ENCODE assay signal across 8 mouse cellular contexts in the genomic region with DNA sequence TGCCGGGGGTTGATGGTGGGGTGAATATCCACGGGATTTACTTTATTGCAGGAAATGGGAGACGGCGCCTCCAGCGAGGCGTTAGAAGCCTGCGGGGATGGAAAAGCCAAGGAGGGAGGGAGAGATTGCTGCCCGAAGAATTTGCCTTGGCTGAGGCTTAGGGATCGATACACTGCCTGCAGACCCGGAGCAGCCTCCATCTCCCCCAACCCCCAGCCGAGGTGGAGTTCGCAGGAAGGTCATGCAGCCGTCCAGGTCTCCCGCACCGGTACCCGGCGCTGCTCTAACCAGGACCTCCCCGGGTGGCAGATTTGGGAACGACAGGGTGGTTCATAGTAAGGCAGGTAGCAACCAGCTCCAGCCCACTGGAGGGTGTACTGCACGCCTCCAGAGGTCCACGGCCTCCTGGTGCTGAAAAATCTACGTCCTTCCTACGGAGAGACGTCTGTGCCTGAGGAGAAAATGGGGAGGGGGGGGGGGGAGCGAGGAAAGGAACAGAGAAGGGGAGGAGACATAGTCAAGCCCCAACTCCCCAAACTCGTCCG. TPM values are rescaled to one million over a fixed set of nuclear protein-coding genes. Genes with fewer than 3 reads are reported as not detected.
DNase-seq lines count a peak whose midpoint lies in the region; ATAC-seq and TF ChIP-seq lines count a peak whose summit lies in the region.

No protein-coding gene starts in this region.

- H3K27me3 ChIP-seq in hindbrain, postnatal 0 days (ENCODE audit: insufficient read depth, low read length): no peaks in the 10 kb centered on the region
- no peaks in the 10 kb centered on the region for H3K27me3 ChIP-seq in limb, embryonic 11.5 days (ENCODE audit: control insufficient read depth, insufficient read depth, low read length)
- H3K27me3 ChIP-seq in midbrain, embryonic 13.5 days: no peaks in the 10 kb centered on the region
- no peaks in the 10 kb centered on the region for H3K27me3 ChIP-seq in splenic B cell, adult 2 months (ENCODE audit: control insufficient read depth, insufficient read depth, low read length, poor library complexity, severe bottlenecking)

- H3K4me2 ChIP-seq in hindbrain, postnatal 0 days (ENCODE audit: low read depth, low read length): peak overlapping the region; percentile 97
- H3K4me2 ChIP-seq in limb, embryonic 11.5 days (ENCODE audit: low read depth, severe bottlenecking): peak overlapping the region; percentile 77
- peak overlapping the region; percentile 91 for H3K4me2 ChIP-seq in midbrain, embryonic 13.5 days (replicated peaks)

- peak overlapping the region; percentile 98 for H3K9ac ChIP-seq in hindbrain, postnatal 0 days (replicated peaks; ENCODE audit: low read length)
- peak overlapping the region; percentile 73 for H3K9ac ChIP-seq in limb, embryonic 11.5 days (ENCODE audit: low read length)
- peak overlapping the region; percentile 98 for H3K9ac ChIP-seq in midbrain, embryonic 13.5 days (replicated peaks)

- H3K36me3 ChIP-seq in hindbrain, postnatal 0 days (ENCODE audit: insufficient read depth, low read length): no peaks in the 10 kb centered on the region
- H3K36me3 ChIP-seq in limb, embryonic 11.5 days (ENCODE audit: control insufficient read depth, insufficient read depth, low read length): no peaks in the 10 kb centered on the region
- H3K36me3 ChIP-seq in midbrain, embryonic 13.5 days: no peaks in the 10 kb centered on the region
- no peaks in the 10 kb centered on the region; the same call in 1 of the 2 replicates for H3K36me3 ChIP-seq in splenic B cell, adult 2 months (ENCODE audit: control insufficient read depth, insufficient read depth, low read length, poor library complexity, severe bottlenecking)

- peak; percentile 58 for ATAC-seq in hindbrain, postnatal 0 days
- ATAC-seq in limb, embryonic 11.5 days (ENCODE audit: insufficient number of reproducible peaks, low FRiP score, low TSS enrichment, low read depth): peak; percentile 73
- ATAC-seq in midbrain, embryonic 13.5 days: peak; percentile 72

- peak overlapping the region; percentile 100 for H3K4me3 ChIP-seq in hindbrain, postnatal 0 days (ENCODE audit: low read length)
- peak overlapping the region; percentile 99 for H3K4me3 ChIP-seq in limb, embryonic 11.5 days (ENCODE audit: low read depth, low read length)
- peak overlapping the region; percentile 98 for H3K4me3 ChIP-seq in midbrain, embryonic 13.5 days (replicated peaks)

- 0% methylated on average over 26 of the region's 27 CpGs for WGBS in hindbrain, postnatal 0 days
- WGBS in limb, embryonic 11.5 days: 0% methylated on average over 26 of the region's 27 CpGs
- WGBS in midbrain, embryonic 13.5 days: under 1% methylated on average over 26 of the region's 27 CpGs

- DNase-seq in left cerebral cortex, postnatal 10 days (ENCODE audit: extremely low spot score in 1 of 2, low spot score in 2 of 2): peak; percentile 50 to 70
- DNase-seq in left cerebral cortex, adult 9 months (ENCODE audit: low spot score in 2 of 2): no peak
- DNase-seq in cerebellum, adult 8-10 months: peak; percentile 64
- DNase-seq in frontal cortex, postnatal 14 days (ENCODE audit: low spot score in 2 of 2): peak; percentile 42 to 60
- peak; percentile 68 for DNase-seq in hindbrain, postnatal 0 days (ENCODE audit: low spot score)
- peak; percentile 84 for DNase-seq in limb, embryonic 11.5 days (ENCODE audit: low spot score)
- DNase-seq in splenic B cell, adult 2 months (ENCODE audit: low read depth, low spot score): peak; percentile 77

- peak; percentile 33; the same call in 1 of the 2 replicates for TF ChIP-seq CTCF in hindbrain, postnatal 0 days (IDR thresholded peaks at IDR 0.05; ENCODE audit: low read depth)

- peak overlapping the region; percentile 99 for H3K27ac ChIP-seq in hindbrain, postnatal 0 days
- peak overlapping the region; percentile 95 for H3K27ac ChIP-seq in limb, embryonic 11.5 days (replicated peaks; ENCODE audit: low read depth, low read length)
- peak overlapping the region; percentile 100 for H3K27ac ChIP-seq in midbrain, embryonic 13.5 days

- intact Hi-C loops in left cerebral cortex, postnatal 10 days (cut with DNase I): no loop called here

- peaks cover 13% of the 10 kb centered on the region for H3K4me1 ChIP-seq in hindbrain, postnatal 0 days (ENCODE audit: insufficient read depth, low read length)
- peaks cover 9% of the 10 kb centered on the region for H3K4me1 ChIP-seq in limb, embryonic 11.5 days (ENCODE audit: control insufficient read depth, insufficient read depth, low read length)
- H3K4me1 ChIP-seq in midbrain, embryonic 13.5 days (replicated peaks): peaks cover 30% of the 10 kb centered on the region

- no peaks in the 10 kb centered on the region for H3K9me3 ChIP-seq in hindbrain, postnatal 0 days (ENCODE audit: low read length)
- no peaks in the 10 kb centered on the region for H3K9me3 ChIP-seq in limb, embryonic 11.5 days (ENCODE audit: control insufficient read depth, low read length)
- no peaks in the 10 kb centered on the region for H3K9me3 ChIP-seq in midbrain, embryonic 13.5 days

RNA-seq across cellular contexts. Expression of a gene that starts 1.4 kb away (rescaled TPM):
- 10 to 100 TPM; 43.2 to 49.7 TPM for total RNA-seq in left cerebral cortex, postnatal 10 days (2021)
- total RNA-seq in hindbrain, postnatal 0 days (2014; rRNA removed): 18.7 and 20.6 TPM in 2 replicates
- polyA plus RNA-seq in hindbrain, postnatal 0 days (2015; fragmentation: Nextera tagmentation; extraction: Ambion mirVana): 14.4 and 19.0 TPM in 2 replicates
- polyA plus RNA-seq in limb, embryonic 11.5 days (2014; fragmentation: Nextera tagmentation; extraction: Ambion mirVana): 13.7 and 14.8 TPM in 2 replicates
- polyA plus RNA-seq in midbrain, embryonic 13.5 days (2015; fragmentation: Nextera tagmentation; extraction: Ambion mirVana): 21.4 and 24.7 TPM in 2 replicates

RNA-seq across cellular contexts. Expression of a gene that starts 38.0 kb away (rescaled TPM):
- 100 to 1,000 TPM; 377 to 378 TPM for total RNA-seq in left cerebral cortex, postnatal 10 days (2021)
- total RNA-seq in hindbrain, postnatal 0 days (2014; rRNA removed): 217 and 223 TPM in 2 replicates
- 1,057 and 1,065 TPM in 2 replicates for polyA plus RNA-seq in hindbrain, postnatal 0 days (2015; fragmentation: Nextera tagmentation; extraction: Ambion mirVana)
- 574 and 614 TPM in 2 replicates for polyA plus RNA-seq in limb, embryonic 11.5 days (2014; fragmentation: Nextera tagmentation; extraction: Ambion mirVana)
- polyA plus RNA-seq in midbrain, embryonic 13.5 days (2015; fragmentation: Nextera tagmentation; extraction: Ambion mirVana): 725 and 775 TPM in 2 replicates

Comparison
In these comparisons a context has a peak if more than half of its experiments do, and no peak if none do; other contexts are left out.
1. DNase-seq: peak in left cerebral cortex, postnatal 10 days (2 of 2), cerebellum, adult 8-10 months (single experiment), frontal cortex, postnatal 14 days (2 of 2), hindbrain, postnatal 0 days (single experiment), limb, embryonic 11.5 days (single experiment) and splenic B cell, adult 2 months (single experiment); none in left cerebral cortex, adult 9 months (0 of 2).
2. Peak in every context shown above with its lines, with median percentiles within 50 percentile points of each other: ATAC-seq, H3K27ac ChIP-seq, H3K4me2 ChIP-seq, H3K4me3 ChIP-seq and H3K9ac ChIP-seq.